Mouse (Mus musculus): ENCODE data around the gene Wdfy3. TPM values are rescaled to one million over a fixed set of nuclear protein-coding genes. Genes with fewer than 3 reads are reported as not detected.

Wdfy3 gene
- polyA plus RNA-seq, 1 experiment from 2014 or later: 20.8 TPM

GRCm38 (mm10) chr5:101959369-101959768 is 110.4 kb downstream of the Wdfy3 start:
- peaks cover 84% of the 10 kb centered on the region for H3K36me3 ChIP-seq
- 96% methylated on average over 13 of the region's 13 CpGs for WGBS

GRCm38 (mm10) chr5:101958941-101959340 is 110.8 kb downstream of the Wdfy3 start:
- no peak for ATAC-seq (replicated peaks; ENCODE audit: low FRiP score)
- peaks cover 10% of the 10 kb centered on the region for H3K4me1 ChIP-seq
- no peaks in the 10 kb centered on the region for H3K27me3 ChIP-seq
- H3K36me3 ChIP-seq: peaks cover 88% of the 10 kb centered on the region
- no peak overlapping the region for H3K9ac ChIP-seq
- no peak overlapping the region for H3K27ac ChIP-seq
- no peak overlapping the region for H3K4me3 ChIP-seq (replicated peaks)
- 93% methylated on average over 4 of the region's 4 CpGs for WGBS
- no peaks in the 10 kb centered on the region for H3K9me3 ChIP-seq (replicated peaks)
- no peak overlapping the region for H3K4me2 ChIP-seq

More at GRCm38 (mm10) chr5:101959369-101959768, 110.4 kb downstream of the Wdfy3 start:
- Histone ChIP-seq H3K4me1 (peaks cover 8% of the 10 kb centered on the region), H3K4me3 (replicated peaks) (no peak overlapping the region), H3K9me3 (replicated peaks) (no peaks in the 10 kb centered on the region), H3K27me3 (no peaks in the 10 kb centered on the region), H3K27ac (no peak overlapping the region), H3K4me2 (no peak overlapping the region), H3K9ac (no peak overlapping the region)
- no peak for ATAC-seq (replicated peaks; ENCODE audit: low FRiP score)

DNA sequence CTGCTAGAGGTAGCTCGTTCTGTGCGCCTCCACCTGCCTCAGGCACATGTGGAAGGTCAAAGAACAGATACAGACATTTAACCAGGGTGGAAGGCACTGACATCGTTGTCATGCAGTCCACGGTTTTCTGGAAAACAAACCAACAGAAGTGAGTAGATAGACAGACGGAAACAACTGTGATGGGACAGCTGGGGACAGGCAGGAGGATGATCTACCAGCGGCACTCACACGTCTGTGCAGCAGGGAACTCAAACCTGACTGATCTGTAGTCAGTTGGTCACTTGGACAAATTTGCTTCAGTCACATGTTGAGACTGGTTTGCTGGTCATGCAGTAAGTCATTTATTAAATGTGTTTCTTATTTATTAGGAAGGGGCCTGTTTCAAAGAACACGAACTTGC is 112.3 kb downstream of the Wdfy3 start:
- Histone ChIP-seq H3K4me1 (peaks cover 10% of the 10 kb centered on the region), H3K27me3 (no peaks in the 10 kb centered on the region), H3K4me3 (replicated peaks) (no peak overlapping the region), H3K9me3 (replicated peaks) (no peaks in the 10 kb centered on the region), H3K27ac (no peak overlapping the region), H3K36me3 (peaks cover 96% of the 10 kb centered on the region), H3K9ac (no peak overlapping the region), H3K4me2 (no peak overlapping the region)
- ATAC-seq (replicated peaks; ENCODE audit: low FRiP score): no peak
- 88% methylated on average over 8 of the region's 8 CpGs for WGBS

- H3K36me3 ChIP-seq: peaks cover 96% of the 10 kb centered on the region
- peak; percentile 46 for ATAC-seq (replicated peaks; ENCODE audit: low FRiP score)
- 56% methylated on average over 16 of the region's 16 CpGs for WGBS
Measured at GRCm38 (mm10) chr5:101954393-101955340, 115.1 kb downstream of the Wdfy3 start.

DNA sequence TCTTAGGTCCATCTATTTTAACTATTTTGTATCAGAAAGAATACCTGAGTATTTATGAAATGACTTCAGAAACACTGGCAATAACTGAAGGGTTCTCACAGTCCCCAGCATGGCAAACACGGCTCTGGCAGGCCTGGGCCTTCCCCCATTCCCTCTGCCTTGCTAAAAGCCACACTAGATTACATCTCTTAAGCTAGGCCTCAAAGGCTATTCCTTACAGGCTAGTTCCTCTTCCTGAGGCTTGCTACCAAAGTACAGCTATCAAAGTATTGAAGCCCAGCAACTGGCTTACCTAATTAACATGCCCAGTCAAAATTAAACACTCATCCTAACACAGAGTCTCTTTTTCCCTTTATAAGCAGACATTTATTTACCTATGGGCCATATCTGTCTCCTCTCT is 117.8 kb downstream of the Wdfy3 start:
- Histone ChIP-seq H3K27ac (no peak overlapping the region), H3K4me3 (replicated peaks) (no peak overlapping the region), H3K9ac (no peak overlapping the region), H3K36me3 (peaks cover 97% of the 10 kb centered on the region), H3K9me3 (replicated peaks) (no peaks in the 10 kb centered on the region), H3K4me1 (peaks cover 10% of the 10 kb centered on the region), H3K4me2 (no peak overlapping the region), H3K27me3 (no peaks in the 10 kb centered on the region)
- 90% methylated on average over 1 of the region's 1 CpGs for WGBS
- no peak for ATAC-seq (replicated peaks; ENCODE audit: low FRiP score)

More at GRCm38 (mm10) chr5:101954393-101955340, 115.1 kb downstream of the Wdfy3 start:
- Histone ChIP-seq H3K9me3 (replicated peaks) (no peaks in the 10 kb centered on the region), H3K27me3 (no peaks in the 10 kb centered on the region), H3K4me3 (replicated peaks) (no peak overlapping the region), H3K27ac (peak overlapping the region; percentile 69), H3K9ac (no peak overlapping the region), H3K4me1 (peaks cover 10% of the 10 kb centered on the region), H3K4me2 (no peak overlapping the region)

- H3K9ac ChIP-seq: no peak overlapping the region
- peaks cover 92% of the 10 kb centered on the region for H3K36me3 ChIP-seq
- no peak overlapping the region for H3K4me3 ChIP-seq (replicated peaks)
- no peak for ATAC-seq (replicated peaks; ENCODE audit: low FRiP score)
- H3K4me2 ChIP-seq: no peak overlapping the region
- H3K27me3 ChIP-seq: no peaks in the 10 kb centered on the region
- no peaks in the 10 kb centered on the region for H3K9me3 ChIP-seq (replicated peaks)
- no peak overlapping the region for H3K27ac ChIP-seq
- peaks cover under 1% of the 10 kb centered on the region; the same call in 1 of the 2 replicates for H3K4me1 ChIP-seq
- 56% methylated on average over 8 of the region's 8 CpGs for WGBS
Measured at GRCm38 (mm10) chr5:101949323-101949722, 120.4 kb downstream of the Wdfy3 start.

DNA sequence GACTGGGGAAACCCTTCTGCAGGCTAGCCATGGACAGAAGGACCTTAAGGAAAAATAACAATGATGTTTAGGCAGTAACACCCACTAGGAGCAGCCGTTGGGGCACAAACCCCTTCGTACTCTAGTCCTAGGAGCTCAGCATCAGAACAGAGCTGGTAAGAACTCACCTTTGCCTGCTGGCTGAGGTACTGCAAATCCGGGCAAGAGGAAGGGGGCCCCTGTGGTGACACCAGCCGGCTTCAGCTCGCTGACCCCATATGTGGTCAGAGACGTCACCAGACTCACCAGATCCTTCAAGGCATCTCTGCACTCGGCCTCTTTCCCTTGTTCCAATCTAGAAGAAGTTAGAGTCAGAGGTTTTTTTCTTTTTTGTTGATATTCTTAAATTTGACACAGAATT is 121.1 kb downstream of the Wdfy3 start:
- Histone ChIP-seq H3K9me3 (replicated peaks) (no peaks in the 10 kb centered on the region), H3K27ac (no peak overlapping the region), H3K27me3 (no peaks in the 10 kb centered on the region), H3K4me2 (no peak overlapping the region), H3K4me1 (no peaks in the 10 kb centered on the region), H3K4me3 (replicated peaks) (no peak overlapping the region), H3K9ac (no peak overlapping the region), H3K36me3 (peaks cover 91% of the 10 kb centered on the region)
- no peak for ATAC-seq (replicated peaks; ENCODE audit: low FRiP score)
- WGBS: 88% methylated on average over 7 of the region's 7 CpGs

GRCm38 (mm10) chr5:101945731-101946130 is 124.0 kb downstream of the Wdfy3 start:
- Histone ChIP-seq H3K36me3 (peaks cover 92% of the 10 kb centered on the region), H3K9me3 (replicated peaks) (no peaks in the 10 kb centered on the region), H3K27ac (no peak overlapping the region), H3K4me2 (no peak overlapping the region), H3K4me1 (no peaks in the 10 kb centered on the region), H3K9ac (no peak overlapping the region), H3K27me3 (no peaks in the 10 kb centered on the region), H3K4me3 (replicated peaks) (no peak overlapping the region)
- ATAC-seq (replicated peaks; ENCODE audit: low FRiP score): no peak
- 78% methylated on average over 5 of the region's 5 CpGs for WGBS

GRCm38 (mm10) chr5:101937909-101938596 is 131.7 kb downstream of the Wdfy3 start:
- Histone ChIP-seq H3K4me1 (peaks cover 30% of the 10 kb centered on the region), H3K4me3 (replicated peaks) (no peak overlapping the region), H3K27ac (no peak overlapping the region), H3K9ac (no peak overlapping the region), H3K9me3 (replicated peaks) (no peaks in the 10 kb centered on the region), H3K27me3 (no peaks in the 10 kb centered on the region), H3K36me3 (peaks cover 81% of the 10 kb centered on the region), H3K4me2 (no peak overlapping the region)
- no peak for ATAC-seq (replicated peaks; ENCODE audit: low FRiP score)
- 89% methylated on average over 13 of the region's 13 CpGs for WGBS

DNA sequence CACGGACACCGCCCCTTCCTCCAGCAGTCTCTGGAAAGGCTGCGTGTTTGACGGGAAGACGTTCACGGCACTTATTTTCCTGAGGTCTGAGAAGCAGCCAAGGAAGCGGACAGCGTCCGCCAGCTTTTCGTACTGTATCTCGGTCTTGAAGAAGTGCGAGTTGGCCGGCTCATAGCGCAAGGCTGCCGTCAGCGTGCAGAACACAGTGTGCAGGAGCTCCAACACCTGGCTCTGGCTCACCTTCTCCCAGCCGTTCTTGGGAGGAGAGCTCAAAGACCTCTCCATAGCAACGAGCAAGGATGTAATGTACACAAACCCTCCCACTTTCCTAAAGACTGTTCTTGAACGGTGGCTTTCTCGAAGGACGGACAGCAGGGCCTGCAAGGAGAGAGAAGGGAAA is 132.4 kb downstream of the Wdfy3 start:
- no peak overlapping the region for H3K9ac ChIP-seq
- no peak overlapping the region for H3K27ac ChIP-seq
- no peaks in the 10 kb centered on the region for H3K27me3 ChIP-seq
- no peak overlapping the region for H3K4me2 ChIP-seq
- H3K9me3 ChIP-seq (replicated peaks): no peaks in the 10 kb centered on the region
- peaks cover 77% of the 10 kb centered on the region for H3K36me3 ChIP-seq
- 69% methylated on average over 21 of the region's 21 CpGs for WGBS
- H3K4me3 ChIP-seq (replicated peaks): no peak overlapping the region
- H3K4me1 ChIP-seq: peaks cover 30% of the 10 kb centered on the region
- no peak for ATAC-seq (replicated peaks; ENCODE audit: low FRiP score)

GRCm38 (mm10) chr5:101935893-101936292 is 133.8 kb downstream of the Wdfy3 start:
- H3K4me3 ChIP-seq (replicated peaks): no peak overlapping the region
- H3K9ac ChIP-seq: no peak overlapping the region
- peak overlapping the region; percentile 49; the same call in 1 of the 2 replicates for H3K27ac ChIP-seq
- H3K27me3 ChIP-seq: no peaks in the 10 kb centered on the region
- H3K4me1 ChIP-seq: peaks cover 30% of the 10 kb centered on the region
- no peak overlapping the region for H3K4me2 ChIP-seq
- peak; percentile 90 for ATAC-seq (replicated peaks; ENCODE audit: low FRiP score)
- H3K36me3 ChIP-seq: peaks cover 74% of the 10 kb centered on the region
- 18% methylated on average over 16 of the region's 16 CpGs for WGBS
- no peaks in the 10 kb centered on the region for H3K9me3 ChIP-seq (replicated peaks)

DNA sequence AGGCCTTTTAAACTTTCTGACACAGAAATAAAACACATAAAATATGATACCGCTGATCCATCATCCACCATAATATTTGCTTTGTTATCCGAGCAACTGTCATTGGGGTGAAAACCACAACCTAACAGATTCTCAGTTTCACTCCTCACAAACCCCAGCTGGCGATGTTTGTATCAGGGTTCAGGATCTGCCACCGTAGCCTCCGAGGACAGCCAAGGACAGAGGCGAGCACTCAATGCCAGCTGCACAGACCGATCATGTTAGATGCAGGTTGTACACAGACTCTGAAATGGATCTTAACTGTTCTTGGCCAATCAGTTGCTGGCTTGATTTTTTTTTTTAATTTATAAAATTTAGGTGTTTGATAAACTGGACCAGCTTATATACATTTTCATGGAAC is 135.1 kb downstream of the Wdfy3 start:
- H3K36me3 ChIP-seq: peaks cover 75% of the 10 kb centered on the region
- 42% methylated on average over 7 of the region's 7 CpGs for WGBS
- H3K27me3 ChIP-seq: no peaks in the 10 kb centered on the region
- no peaks in the 10 kb centered on the region for H3K9me3 ChIP-seq (replicated peaks)
- ATAC-seq (replicated peaks; ENCODE audit: low FRiP score): 0 out of 2 replicates have a peak, but pooled peaks have one; percentile 23
- no peak overlapping the region for H3K4me2 ChIP-seq
- H3K4me1 ChIP-seq: peaks cover 30% of the 10 kb centered on the region
- no peak overlapping the region for H3K9ac ChIP-seq
- no peak overlapping the region for H3K4me3 ChIP-seq (replicated peaks)
- no peak overlapping the region for H3K27ac ChIP-seq
